Mouse (Mus musculus): Measurements from ENCODE around the gene Olfr1248. TPM values are rescaled to one million over a fixed set of nuclear protein-coding genes. Genes with fewer than 3 reads are reported as not detected.
"Not testable (repeated sequence)": the region's sequence is repeated elsewhere in the genome, so short reads cannot be mapped to it uniquely, and the experiment has no call there.

Gene Olfr1248
- polyA plus RNA-seq (2014; fragmentation: Nextera tagmentation; extraction: Ambion mirVana) = not detected in 2 replicates

DNA sequence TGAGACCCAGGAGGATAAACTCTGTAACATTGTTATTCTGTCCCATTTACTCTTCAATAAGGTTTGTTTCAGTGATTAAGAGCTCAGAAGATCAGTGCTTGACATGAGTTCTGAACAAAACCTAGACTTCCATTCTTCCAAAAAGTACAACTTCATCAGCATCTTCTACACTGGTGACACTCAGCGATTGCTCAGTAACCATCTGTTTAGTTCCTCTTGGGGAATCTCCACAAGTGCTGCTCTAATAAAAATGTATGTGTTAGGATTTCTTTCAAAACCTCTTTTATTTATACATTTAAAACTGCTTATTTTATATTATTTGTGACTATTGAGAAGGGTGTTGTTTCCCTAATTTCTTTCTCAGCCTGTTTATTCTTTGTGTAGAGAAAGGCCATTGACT is at the start of gene Olfr1248:
Gene Olfr1248, minus strand, starts transcription at position 101 of the 400 bp plus-strand sequence.
- not testable (repeated sequence) for H3K4me3 ChIP-seq (ENCODE audit: low read depth, low read length); H3K27me3 ChIP-seq (ENCODE audit: insufficient read depth, low read length); ATAC-seq (ENCODE audit: insufficient read depth); H3K36me3 ChIP-seq (ENCODE audit: insufficient read depth); H3K4me2 ChIP-seq; H3K9ac ChIP-seq; H3K4me1 ChIP-seq (ENCODE audit: insufficient read depth); H3K27ac ChIP-seq (ENCODE audit: low read depth); DNase-seq; H3K9me3 ChIP-seq (ENCODE audit: low read depth, low read length)
- 93% methylated on average over 1 of the region's 1 CpGs for WGBS

DNA sequence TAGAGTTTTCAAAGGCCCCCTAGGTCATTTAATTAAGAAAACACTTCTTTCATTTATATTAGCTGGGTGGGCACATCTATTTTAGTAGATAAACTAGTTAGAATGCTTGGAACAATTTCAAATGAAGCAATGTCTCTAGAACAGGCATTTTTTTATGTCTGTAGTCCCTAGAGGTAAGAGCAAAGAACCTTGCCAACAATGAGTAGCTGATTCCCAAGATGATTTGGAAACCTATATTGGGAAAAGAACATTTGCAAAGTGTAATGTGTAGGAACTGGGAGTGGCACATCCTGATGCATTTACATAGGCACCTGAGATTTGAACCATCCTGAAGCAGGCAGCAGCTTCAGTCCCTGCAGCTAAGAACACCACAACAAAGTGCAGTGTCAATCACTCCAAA is 43.3 kb upstream of the Olfr1248 start, which contains the start of gene Olfr1250:
Gene Olfr1250, minus strand, starts transcription at position 101 of the 400 bp plus-strand sequence.
- H3K4me2 ChIP-seq = no peak within 1 kb of the TSS
- no peaks in the 10 kb centered on the region for H3K4me1 ChIP-seq (ENCODE audit: insufficient read depth)
- ATAC-seq (ENCODE audit: insufficient read depth) = no peak
- H3K36me3 ChIP-seq (ENCODE audit: insufficient read depth) = no peaks in the 10 kb centered on the region
- no peak for TF ChIP-seq CTCF (IDR thresholded peaks at IDR 0.05; ENCODE audit: low read depth)
- DNase-seq = no peak
- H3K4me3 ChIP-seq (ENCODE audit: low read depth, low read length) = no peak within 1 kb of the TSS
- no peak within 1 kb of the TSS for H3K9ac ChIP-seq
- H3K27ac ChIP-seq (ENCODE audit: low read depth) = no peak within 1 kb of the TSS
- H3K9me3 ChIP-seq (ENCODE audit: low read depth, low read length) = no peaks in the 10 kb centered on the region
- no peaks in the 10 kb centered on the region for H3K27me3 ChIP-seq (ENCODE audit: insufficient read depth, low read length)

DNA sequence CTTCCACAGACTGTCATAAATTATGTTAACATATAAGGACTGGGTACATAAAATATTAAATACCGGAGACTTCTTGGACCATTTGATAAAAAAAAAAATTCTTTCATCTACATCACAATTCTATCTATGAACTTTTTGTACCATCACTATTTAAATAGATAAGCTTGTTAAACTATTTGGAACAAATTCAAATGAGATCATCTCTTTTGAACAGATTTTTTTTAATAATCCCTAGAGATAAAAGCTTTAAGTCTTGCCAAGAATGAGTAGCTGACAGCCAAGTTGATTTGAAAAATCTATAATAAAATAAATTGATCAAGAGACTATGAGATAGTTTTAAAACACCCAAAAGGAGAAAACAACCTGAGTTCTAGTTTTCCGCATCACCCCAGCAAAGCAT is 16.8 kb upstream of the Olfr1248 start, which contains the start of gene Olfr1249:
Gene Olfr1249, minus strand, starts transcription at position 101 of the 400 bp plus-strand sequence.
- no peak within 1 kb of the TSS for H3K27ac ChIP-seq (ENCODE audit: low read depth)
- ATAC-seq (ENCODE audit: insufficient read depth) = no peak
- no peak within 1 kb of the TSS for H3K4me3 ChIP-seq (ENCODE audit: low read depth, low read length)
- 78% methylated on average over 2 of the region's 2 CpGs for WGBS
- no peaks in the 10 kb centered on the region for H3K9me3 ChIP-seq (ENCODE audit: low read depth, low read length)
- no peak within 1 kb of the TSS for H3K9ac ChIP-seq
- no peak for TF ChIP-seq CTCF (IDR thresholded peaks at IDR 0.05; ENCODE audit: low read depth)
- no peak for DNase-seq
- no peak within 1 kb of the TSS for H3K4me2 ChIP-seq
- no peaks in the 10 kb centered on the region for H3K4me1 ChIP-seq (ENCODE audit: insufficient read depth)
- no peaks in the 10 kb centered on the region for H3K36me3 ChIP-seq (ENCODE audit: insufficient read depth)
- H3K27me3 ChIP-seq (ENCODE audit: insufficient read depth, low read length) = no peaks in the 10 kb centered on the region

GRCm38 (mm10) chr2:89614030-89614429 is 4.0 kb downstream of the Olfr1248 start, which contains the start of gene Olfr1247:
Olfr1247 (minus strand) TSS chr2:89614130.
- H3K36me3 ChIP-seq (ENCODE audit: insufficient read depth) = no peaks in the 10 kb centered on the region
- DNase-seq = no peak
- 91% methylated on average over 2 of the region's 2 CpGs for WGBS
- no peak within 1 kb of the TSS for H3K9ac ChIP-seq
- H3K27me3 ChIP-seq (ENCODE audit: insufficient read depth, low read length) = no peaks in the 10 kb centered on the region
- no peak for ATAC-seq (ENCODE audit: insufficient read depth)
- no peak within 1 kb of the TSS for H3K4me3 ChIP-seq (ENCODE audit: low read depth, low read length)
- H3K4me2 ChIP-seq = no peak within 1 kb of the TSS
- no peak for TF ChIP-seq CTCF (IDR thresholded peaks at IDR 0.05; ENCODE audit: low read depth)
- no peaks in the 10 kb centered on the region for H3K4me1 ChIP-seq (ENCODE audit: insufficient read depth)
- H3K27ac ChIP-seq (ENCODE audit: low read depth) = no peak within 1 kb of the TSS
- no peaks in the 10 kb centered on the region for H3K9me3 ChIP-seq (ENCODE audit: low read depth, low read length)

- no peak within 1 kb of the TSS for H3K4me3 ChIP-seq (ENCODE audit: low read depth, low read length)
- H3K9ac ChIP-seq = no peak within 1 kb of the TSS
- H3K9me3 ChIP-seq (ENCODE audit: low read depth, low read length) = no peaks in the 10 kb centered on the region
- DNase-seq (no peak), ATAC-seq (ENCODE audit: insufficient read depth) (no peak)
- H3K4me1 ChIP-seq (ENCODE audit: insufficient read depth) = no peaks in the 10 kb centered on the region
- H3K4me2 ChIP-seq = no peak within 1 kb of the TSS
- H3K27me3 ChIP-seq (ENCODE audit: insufficient read depth, low read length) = no peaks in the 10 kb centered on the region
- TF ChIP-seq CTCF (IDR thresholded peaks at IDR 0.05; ENCODE audit: low read depth) = no peak
- no peaks in the 10 kb centered on the region for H3K36me3 ChIP-seq (ENCODE audit: insufficient read depth)
- H3K27ac ChIP-seq (ENCODE audit: low read depth) = no peak within 1 kb of the TSS
- 65% methylated on average over 2 of the region's 2 CpGs for WGBS
Measured at GRCm38 (mm10) chr2:89593057-89593456, 25.0 kb downstream of the Olfr1248 start, which contains the start of gene Olfr1246. Olfr1246 (minus strand) TSS chr2:89593157.

DNA sequence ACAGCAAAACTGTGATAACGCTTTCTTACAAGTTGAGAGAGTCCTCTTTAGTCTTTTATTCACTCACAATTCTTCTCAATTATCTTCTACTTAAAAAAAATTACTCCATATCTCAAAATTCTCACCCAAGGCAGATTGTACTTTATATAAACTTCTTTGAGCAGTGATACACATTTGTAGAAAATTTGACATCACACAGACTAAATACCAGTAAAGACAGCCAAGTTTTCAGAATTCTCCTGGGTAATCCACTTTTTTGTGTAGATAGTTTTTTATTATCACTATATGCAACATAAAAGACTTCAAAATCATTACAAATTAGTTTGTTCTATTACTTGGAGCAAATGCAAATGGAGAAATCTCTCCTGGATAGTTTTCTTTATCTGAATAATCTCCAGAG is 39.7 kb downstream of the Olfr1248 start, which contains the start of gene Olfr1245:
Gene Olfr1245, minus strand, starts transcription at position 101 of the 400 bp plus-strand sequence.
- Histone ChIP-seq H3K4me3 (ENCODE audit: low read depth, low read length) (no peak within 1 kb of the TSS), H3K9ac (no peak within 1 kb of the TSS), H3K36me3 (ENCODE audit: insufficient read depth) (no peaks in the 10 kb centered on the region), H3K4me1 (ENCODE audit: insufficient read depth) (no peaks in the 10 kb centered on the region), H3K27ac (ENCODE audit: low read depth) (no peak within 1 kb of the TSS), H3K9me3 (ENCODE audit: low read depth, low read length) (no peaks in the 10 kb centered on the region), H3K4me2 (no peak within 1 kb of the TSS), H3K27me3 (ENCODE audit: insufficient read depth, low read length) (no peaks in the 10 kb centered on the region)
- ATAC-seq (ENCODE audit: insufficient read depth) (no peak), DNase-seq (no peak)
- WGBS = 86% methylated on average over 1 of the region's 1 CpGs
- TF ChIP-seq CTCF (IDR thresholded peaks at IDR 0.05; ENCODE audit: low read depth) = no peak

Other genes starting within 250 kb of the Olfr1248 start
- gene Olfr1238, start 208.6 kb downstream of the Olfr1248 start, polyA plus RNA-seq (2014; fragmentation: Nextera tagmentation; extraction: Ambion mirVana) = not detected in 2 replicates
- not detected in 2 replicates for gene Olfr1239, start 197.8 kb downstream of the Olfr1248 start, polyA plus RNA-seq (2014; fragmentation: Nextera tagmentation; extraction: Ambion mirVana)
- gene Olfr1240, start 175.2 kb downstream of the Olfr1248 start, polyA plus RNA-seq (2014; fragmentation: Nextera tagmentation; extraction: Ambion mirVana) = not detected in 2 replicates
- gene Olfr1241, start 131.1 kb downstream of the Olfr1248 start, polyA plus RNA-seq (2014; fragmentation: Nextera tagmentation; extraction: Ambion mirVana) = not detected in 2 replicates
- not detected in 2 replicates for gene Olfr1242, start 119.9 kb downstream of the Olfr1248 start, polyA plus RNA-seq (2014; fragmentation: Nextera tagmentation; extraction: Ambion mirVana)
- not detected in 2 replicates for gene Olfr1243, start 86.8 kb downstream of the Olfr1248 start, polyA plus RNA-seq (2014; fragmentation: Nextera tagmentation; extraction: Ambion mirVana)
- gene Olfr1245, start 39.8 kb downstream of the Olfr1248 start, polyA plus RNA-seq (2014; fragmentation: Nextera tagmentation; extraction: Ambion mirVana) = not detected in 2 replicates
- not detected in 2 replicates for gene Olfr1246, start 25.1 kb downstream of the Olfr1248 start, polyA plus RNA-seq (2014; fragmentation: Nextera tagmentation; extraction: Ambion mirVana)
- gene Olfr1247, start 4.1 kb downstream of the Olfr1248 start, polyA plus RNA-seq (2014; fragmentation: Nextera tagmentation; extraction: Ambion mirVana) = not detected in 2 replicates
- gene Olfr1249, start 16.7 kb upstream of the Olfr1248 start, polyA plus RNA-seq (2014; fragmentation: Nextera tagmentation; extraction: Ambion mirVana) = not detected in 2 replicates
- gene Olfr1250, start 43.2 kb upstream of the Olfr1248 start, polyA plus RNA-seq (2014; fragmentation: Nextera tagmentation; extraction: Ambion mirVana) = not detected in 2 replicates
- gene Olfr1251, start 53.7 kb upstream of the Olfr1248 start, polyA plus RNA-seq (2014; fragmentation: Nextera tagmentation; extraction: Ambion mirVana) = not detected in 2 replicates
- not detected in 2 replicates for gene Olfr1252, start 106.8 kb upstream of the Olfr1248 start, polyA plus RNA-seq (2014; fragmentation: Nextera tagmentation; extraction: Ambion mirVana)
- gene Olfr1253, start 138.8 kb upstream of the Olfr1248 start, polyA plus RNA-seq (2014; fragmentation: Nextera tagmentation; extraction: Ambion mirVana) = not detected in 2 replicates
- not detected in 2 replicates for gene Olfr1254, start 175.4 kb upstream of the Olfr1248 start, polyA plus RNA-seq (2014; fragmentation: Nextera tagmentation; extraction: Ambion mirVana)
- gene Olfr1255, start 193.8 kb upstream of the Olfr1248 start, polyA plus RNA-seq (2014; fragmentation: Nextera tagmentation; extraction: Ambion mirVana) = not detected in 2 replicates
- gene Olfr1256, start 223.3 kb upstream of the Olfr1248 start, polyA plus RNA-seq (2014; fragmentation: Nextera tagmentation; extraction: Ambion mirVana) = not detected in 2 replicates
- gene Olfr48, start 230.0 kb upstream of the Olfr1248 start, polyA plus RNA-seq (2014; fragmentation: Nextera tagmentation; extraction: Ambion mirVana) = not detected in 2 replicates

All from lung, embryonic 14.5 days (tissue).